Mouse (Mus musculus) kidney, postnatal 0 days (tissue): ENCODE data around the gene Mcm3. TPM values are rescaled to one million over a fixed set of nuclear protein-coding genes. Genes with fewer than 3 reads are reported as not detected.

ENCODE experiments used
- ATAC-seq: fragments of 200-750 bp; cut with Nextera tagmentation; replicated peaks from 2 replicates; pipeline ENCODE4 v1.8.0; 2017; ENCODE audit warnings: low read depth, moderate number of reproducible peaks, moderate TSS enrichment, moderate library complexity; ENCODE audit not compliant: low FRiP score
- DNase-seq: peaks from one replicate; pipeline ENCODE4 v3.0.0-alpha.2; 2016; ENCODE audit warnings: low spot score
- H3K27ac ChIP-seq: fragments of 300-500 bp; sonication (generic); 2 replicates; pipeline ENCODE4 v1.5.1; 2014; ENCODE audit warnings: mild to moderate bottlenecking
- H3K27me3 ChIP-seq: fragments of 300-500 bp; sonication (generic); 2 replicates; pipeline ENCODE4 v1.6.1; 2014; ENCODE audit warnings: low read length, mixed read lengths; ENCODE audit not compliant: insufficient read depth
- H3K36me3 ChIP-seq: fragments of 300-500 bp; sonication (generic); 2 replicates; pipeline ENCODE4 v1.6.1; 2014; ENCODE audit warnings: low read length, mixed read lengths; ENCODE audit not compliant: insufficient read depth
- H3K4me1 ChIP-seq: fragments of 300-500 bp; sonication (generic); replicated peaks from 2 replicates; pipeline ENCODE4 v1.6.1; 2014; ENCODE audit warnings: antibody characterized with exemption, low read length, mixed read lengths; ENCODE audit not compliant: insufficient read depth
- H3K4me2 ChIP-seq: fragments of 300-500 bp; sonication (generic); 2 replicates; pipeline ENCODE4 v1.6.1; 2014; ENCODE audit warnings: mild to moderate bottlenecking, low read length, moderate library complexity, mixed read lengths
- H3K4me3 ChIP-seq: fragments of 300-500 bp; sonication (generic); replicated peaks from 2 replicates; pipeline ENCODE4 v1.5.1; 2014; ENCODE audit warnings: low read depth, low read length
- H3K9ac ChIP-seq: fragments of 300-500 bp; sonication (generic); 2 replicates; pipeline ENCODE4 v1.6.1; 2014; ENCODE audit warnings: low read depth, low read length
- H3K9me3 ChIP-seq: fragments of 300-500 bp; sonication (generic); replicated peaks from 2 replicates; pipeline ENCODE4 v1.6.1; 2016; ENCODE audit warnings: low read length, inconsistent platforms, mixed read lengths
- CTCF ChIP-seq: IDR thresholded peaks from 2 replicates; pipeline ENCODE4 v1.5.1; 2016; ENCODE audit warnings: antibody characterized with exemption, low read depth, mild to moderate bottlenecking, moderate library complexity
- WGBS: fragments of 180-500 bp; shearing (Covaris S2); extraction: QIAGEN DNeasy Blood & Tissue Kit; methylation state at CpG from one replicate; pipeline ENCODE4 v1.1.7; 2014; 5-methylcytosine and 5-hydroxymethylcytosine counted together
- polyA plus RNA-seq: library from polyadenylated mRNA; unstranded; fragments of >200 nt; fragmentation: Nextera tagmentation; extraction: Ambion mirVana; gene quantifications from 2 replicates; pipeline ENCODE4 v1.2.1, GENCODE M21; 2015

The Mcm3 gene
- polyA plus RNA-seq = 68.5 and 84.4 TPM in 2 replicates

- Histone ChIP-seq H3K4me3 (peak within 1 kb of the TSS; percentile 72), H3K9ac (peak within 1 kb of the TSS; percentile 69), H3K27ac (no peak within 1 kb of the TSS), H3K4me2 (peak within 1 kb of the TSS; percentile 86), H3K27me3 (no peaks in the 10 kb centered on the region), H3K4me1 (0 out of 2 replicates have a peak, but pooled peaks cover 3% of the 10 kb centered on the region), H3K36me3 (peaks cover 19% of the 10 kb centered on the region), H3K9me3 (no peaks in the 10 kb centered on the region)
- DNase-seq (peak; percentile 100), ATAC-seq (peak; percentile 100)
- no peak for TF ChIP-seq CTCF
- WGBS = under 1% methylated on average over 52 of the region's 52 CpGs
Observed at GRCm38 (mm10) chr1:20819771-20820605, at the start of gene Mcm3. TSS of gene Mcm3 (minus strand) at chr1:20820312.

- no peak for DNase-seq
- no peak overlapping the region for H3K4me3 ChIP-seq
- H3K27me3 ChIP-seq = no peaks in the 10 kb centered on the region
- WGBS = 45% methylated on average over 9 of the region's 9 CpGs
- H3K4me1 ChIP-seq = no peaks in the 10 kb centered on the region
- H3K36me3 ChIP-seq = no peaks in the 10 kb centered on the region
- no peak overlapping the region for H3K4me2 ChIP-seq
- no peak overlapping the region for H3K9ac ChIP-seq
- no peak for TF ChIP-seq CTCF
- H3K27ac ChIP-seq = no peak overlapping the region
- ATAC-seq = no peak
- H3K9me3 ChIP-seq = no peaks in the 10 kb centered on the region
Observed at GRCm38 (mm10) chr1:20868036-20868435, 47.9 kb upstream of the Mcm3 start.

GRCm38 (mm10) chr1:20867241-20867902, 47.3 kb upstream of the Mcm3 start:
- H3K4me3 ChIP-seq = no peak overlapping the region
- no peaks in the 10 kb centered on the region for H3K27me3 ChIP-seq
- H3K4me1 ChIP-seq = no peaks in the 10 kb centered on the region
- H3K9ac ChIP-seq = no peak overlapping the region
- no peaks in the 10 kb centered on the region for H3K36me3 ChIP-seq
- WGBS = 62% methylated on average over 8 of the region's 8 CpGs
- H3K4me2 ChIP-seq = no peak overlapping the region
- DNase-seq = no peak
- H3K27ac ChIP-seq = no peak overlapping the region
- ATAC-seq = no peak
- TF ChIP-seq CTCF = no peak
- H3K9me3 ChIP-seq = no peaks in the 10 kb centered on the region

- no peak for TF ChIP-seq CTCF
- Histone ChIP-seq H3K4me3 (no peak overlapping the region), H3K4me2 (no peak overlapping the region), H3K27ac (no peak overlapping the region), H3K36me3 (no peaks in the 10 kb centered on the region), H3K27me3 (no peaks in the 10 kb centered on the region), H3K4me1 (no peaks in the 10 kb centered on the region), H3K9ac (no peak overlapping the region), H3K9me3 (no peaks in the 10 kb centered on the region)
- WGBS = 26% methylated on average over 5 of the region's 5 CpGs
- DNase-seq = no peak
- ATAC-seq = no peak
Observed at GRCm38 (mm10) chr1:20863452-20864172, 43.5 kb upstream of the Mcm3 start.

- no peak for ATAC-seq
- Histone ChIP-seq H3K27ac (no peak overlapping the region), H3K4me2 (no peak overlapping the region), H3K4me3 (no peak overlapping the region), H3K4me1 (no peaks in the 10 kb centered on the region), H3K36me3 (no peaks in the 10 kb centered on the region), H3K9ac (no peak overlapping the region), H3K27me3 (no peaks in the 10 kb centered on the region), H3K9me3 (no peaks in the 10 kb centered on the region)
- no peak for DNase-seq
- 94% methylated on average over 3 of the region's 3 CpGs for WGBS
- no peak for TF ChIP-seq CTCF
Observed at GRCm38 (mm10) chr1:20861865-20862264, 41.8 kb upstream of the Mcm3 start.

- Histone ChIP-seq H3K36me3 (no peaks in the 10 kb centered on the region), H3K4me3 (no peak overlapping the region), H3K27ac (no peak overlapping the region), H3K4me1 (no peaks in the 10 kb centered on the region), H3K4me2 (no peak overlapping the region), H3K27me3 (no peaks in the 10 kb centered on the region), H3K9me3 (no peaks in the 10 kb centered on the region), H3K9ac (no peak overlapping the region)
- ATAC-seq = no peak
- no peak for DNase-seq
- TF ChIP-seq CTCF = no peak
- 67% methylated on average over 3 of the region's 3 CpGs for WGBS
Observed at GRCm38 (mm10) chr1:20860775-20861174, 40.7 kb upstream of the Mcm3 start.
